ENCODE assay signal across 8 mouse cellular contexts in genomic region chr13:51729887-51730361, GRCm38 (mm10).
A peak's percentile ranks its signal among the peaks of the same experiment; 100 is the strongest.
DNase-seq lines count a peak whose midpoint lies in the region; ATAC-seq and TF ChIP-seq lines count a peak whose summit lies in the region.
"Had no signal": no experiment of that assay in that cellular context is flagged by ENCODE, and none has a peak within 500 bp of the region (broad histone marks: within the 10 kb centered on the region; RNA-seq: fewer than 3 reads in every experiment).

No protein-coding gene starts in this region.

- no peak overlapping the region for H3K4me3 ChIP-seq in lung, embryonic 14.5 days (ENCODE audit: low read depth, low read length)
- no peak overlapping the region for H3K4me3 ChIP-seq in hindbrain, embryonic 11.5 days (ENCODE audit: low read depth, low read length)
- H3K4me3 ChIP-seq in neural tube, embryonic 13.5 days: no peak overlapping the region
- H3K4me3 ChIP-seq: hindbrain, embryonic 15.5 days had no signal

- WGBS in lung, embryonic 14.5 days: 0% methylated on average over 4 of the region's 4 CpGs
- WGBS in hindbrain, embryonic 11.5 days: 12% methylated on average over 4 of the region's 4 CpGs
- 7% methylated on average over 4 of the region's 4 CpGs for WGBS in neural tube, embryonic 13.5 days

- no peaks in the 10 kb centered on the region for H3K36me3 ChIP-seq in lung, embryonic 14.5 days (ENCODE audit: insufficient read depth)
- H3K36me3 ChIP-seq in hindbrain, embryonic 11.5 days (ENCODE audit: control insufficient read depth, insufficient read depth, low read length): no peaks in the 10 kb centered on the region
- no peaks in the 10 kb centered on the region for H3K36me3 ChIP-seq in neural tube, embryonic 13.5 days
- H3K36me3 ChIP-seq: hindbrain, embryonic 15.5 days had no signal

- H3K4me2 ChIP-seq in lung, embryonic 14.5 days: no peak overlapping the region
- no peak overlapping the region for H3K4me2 ChIP-seq in hindbrain, embryonic 11.5 days (replicated peaks; ENCODE audit: low read depth, low read length)
- no peak overlapping the region for H3K4me2 ChIP-seq in neural tube, embryonic 13.5 days
- H3K4me2 ChIP-seq: hindbrain, embryonic 15.5 days had no signal

- peak; percentile 63 for TF ChIP-seq CTCF in lung, embryonic 14.5 days (IDR thresholded peaks at IDR 0.05; ENCODE audit: low read depth)

- DNase-seq in lung, embryonic 14.5 days: peak; percentile 62
- no peak for DNase-seq in lung, postnatal 25 days (ENCODE audit: low spot score)
- DNase-seq in brain, adult 2 months (ENCODE audit: low read depth, low spot score): peak; percentile 59
- DNase-seq in hindbrain, embryonic 11.5 days (ENCODE audit: low spot score): peak; percentile 74
- no peak for DNase-seq in left cerebral cortex, postnatal 14 days (ENCODE audit: low spot score in 2 of 2)
- DNase-seq in urinary bladder, adult 18-20 months (ENCODE audit: low spot score in 2 of 2): no peak

- intact Hi-C loops in left cerebral cortex, postnatal 14 days (cut with DNase I): loop anchor here (5.0 kb wide), 2 partner anchors 42 to 62 kb away; partner anchors contain the start of gene Sema4d

- peaks cover 3% of the 10 kb centered on the region; the same call in 1 of the 2 replicates for H3K4me1 ChIP-seq in lung, embryonic 14.5 days (ENCODE audit: insufficient read depth)
- H3K4me1 ChIP-seq in hindbrain, embryonic 11.5 days (replicated peaks; ENCODE audit: control insufficient read depth, insufficient read depth, low read length): peaks cover 8% of the 10 kb centered on the region
- peaks cover 43% of the 10 kb centered on the region for H3K4me1 ChIP-seq in neural tube, embryonic 13.5 days (replicated peaks)

- H3K9ac ChIP-seq in lung, embryonic 14.5 days: no peak overlapping the region
- H3K9ac ChIP-seq in hindbrain, embryonic 11.5 days (ENCODE audit: low read depth, low read length): no peak overlapping the region
- H3K9ac ChIP-seq in neural tube, embryonic 13.5 days: no peak overlapping the region
- H3K9ac ChIP-seq: hindbrain, embryonic 15.5 days had no signal

- H3K9me3 ChIP-seq in lung, embryonic 14.5 days (ENCODE audit: low read depth, low read length): no peaks in the 10 kb centered on the region
- H3K9me3 ChIP-seq in hindbrain, embryonic 11.5 days (ENCODE audit: control insufficient read depth, low read length): no peaks in the 10 kb centered on the region
- H3K9me3 ChIP-seq in neural tube, embryonic 13.5 days: no peaks in the 10 kb centered on the region
- H3K9me3 ChIP-seq: hindbrain, embryonic 15.5 days had no signal

- ATAC-seq in lung, embryonic 14.5 days (ENCODE audit: insufficient read depth): peak; percentile 57; the same call in 1 of the 2 replicates
- peak; percentile 74 for ATAC-seq in hindbrain, embryonic 11.5 days (ENCODE audit: low FRiP score)
- peak; percentile 41; the same call in 1 of the 2 replicates for ATAC-seq in neural tube, embryonic 13.5 days (ENCODE audit: low read depth)

- no peaks in the 10 kb centered on the region for H3K27me3 ChIP-seq in lung, embryonic 14.5 days (ENCODE audit: insufficient read depth, low read length)
- no peaks in the 10 kb centered on the region for H3K27me3 ChIP-seq in hindbrain, embryonic 11.5 days (ENCODE audit: control insufficient read depth, insufficient read depth, low read length)
- no peaks in the 10 kb centered on the region for H3K27me3 ChIP-seq in neural tube, embryonic 13.5 days
- H3K27me3 ChIP-seq: hindbrain, embryonic 15.5 days had no signal

- peak overlapping the region; percentile 65; the same call in 1 of the 2 replicates for H3K27ac ChIP-seq in lung, embryonic 14.5 days (ENCODE audit: low read depth)
- no peak overlapping the region for H3K27ac ChIP-seq in hindbrain, embryonic 11.5 days (ENCODE audit: low read depth, low read length)
- H3K27ac ChIP-seq in neural tube, embryonic 13.5 days (replicated peaks): peak overlapping the region; percentile 61
- H3K27ac ChIP-seq: hindbrain, embryonic 15.5 days had no signal

Comparison
In these comparisons a context has a peak if more than half of its experiments do, and no peak if none do; other contexts are left out.
1. DNase-seq: peak in lung, embryonic 14.5 days (single experiment), brain, adult 2 months (single experiment) and hindbrain, embryonic 11.5 days (single experiment); none in lung, postnatal 25 days (single experiment), left cerebral cortex, postnatal 14 days (0 of 2) and urinary bladder, adult 18-20 months (0 of 2).
2. Peak in every context shown above with its lines, with median percentiles within 50 percentile points of each other: ATAC-seq.